Mouse (Mus musculus) kidney, postnatal 10 days (tissue): Measurements from ENCODE around the gene Zbtb8b.
"Not testable (repeated sequence)": the region's sequence is repeated elsewhere in the genome, so short reads cannot be mapped to it uniquely, and the experiment has no call there.

Experiments
- DNase-seq: peaks from one replicate; pipeline ENCODE4 v3.0.0; 2021; ENCODE audit warnings: mixed read lengths

Gene Zbtb8b

DNA sequence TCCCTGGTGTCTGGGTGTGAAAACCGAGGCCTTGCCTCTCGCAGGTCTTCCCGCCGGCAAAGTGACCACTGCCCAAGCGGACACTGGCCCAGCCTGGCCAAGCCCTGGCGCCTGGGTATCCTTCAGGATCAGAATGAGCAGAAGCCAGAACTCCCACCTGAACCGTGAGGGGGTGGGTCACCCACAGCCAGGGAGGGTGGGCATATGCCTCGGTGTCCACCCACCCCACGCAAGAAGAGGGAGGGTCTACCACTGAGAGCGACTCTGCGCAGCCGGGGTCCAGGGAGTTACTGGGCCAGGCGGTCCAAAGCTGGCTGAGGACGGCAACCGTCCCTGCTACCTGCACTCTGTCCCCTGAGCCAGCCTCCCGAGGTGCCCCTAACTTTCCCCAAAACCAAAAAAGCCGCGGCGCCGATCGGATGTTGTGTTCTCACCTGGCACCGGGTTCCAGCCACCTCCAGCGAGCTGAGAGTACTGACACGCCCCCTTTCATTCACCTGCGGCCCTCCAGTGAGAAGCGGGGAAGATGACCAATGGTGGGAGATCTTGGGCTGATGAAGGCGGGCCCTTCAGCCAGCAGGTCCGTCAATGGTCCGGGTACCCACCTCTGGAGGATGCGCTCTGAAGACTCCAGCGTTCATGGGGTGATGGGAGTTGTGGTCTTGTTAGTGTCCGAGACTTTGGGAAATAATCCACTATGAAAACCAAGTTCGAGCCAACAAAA lies at the start of gene Zbtb8b:
TSS of gene Zbtb8b (minus strand) at position 514 of the 724 bp plus-strand sequence.
- DNase-seq = peak; percentile 83

DNA sequence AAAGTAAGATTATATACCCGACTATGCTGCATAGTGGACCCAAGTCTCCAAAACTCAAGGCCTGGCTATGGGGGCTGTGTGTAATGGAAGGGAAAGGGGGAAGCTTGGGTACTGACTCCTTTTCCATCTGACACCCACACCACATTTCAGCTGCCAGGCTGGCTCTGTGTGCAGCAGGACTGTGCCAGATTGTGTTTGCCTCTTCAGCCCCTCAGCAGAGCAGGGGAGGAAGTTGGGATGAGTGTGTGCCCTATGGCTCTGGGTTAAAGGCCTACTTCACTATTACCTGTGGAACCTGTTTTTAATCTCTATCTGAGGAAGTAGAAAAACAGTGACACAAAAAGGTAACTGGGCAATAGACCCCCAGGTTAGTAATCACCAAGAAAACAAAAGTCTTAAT lies 40.4 kb upstream of the Zbtb8b start:
- DNase-seq = no peak

DNA sequence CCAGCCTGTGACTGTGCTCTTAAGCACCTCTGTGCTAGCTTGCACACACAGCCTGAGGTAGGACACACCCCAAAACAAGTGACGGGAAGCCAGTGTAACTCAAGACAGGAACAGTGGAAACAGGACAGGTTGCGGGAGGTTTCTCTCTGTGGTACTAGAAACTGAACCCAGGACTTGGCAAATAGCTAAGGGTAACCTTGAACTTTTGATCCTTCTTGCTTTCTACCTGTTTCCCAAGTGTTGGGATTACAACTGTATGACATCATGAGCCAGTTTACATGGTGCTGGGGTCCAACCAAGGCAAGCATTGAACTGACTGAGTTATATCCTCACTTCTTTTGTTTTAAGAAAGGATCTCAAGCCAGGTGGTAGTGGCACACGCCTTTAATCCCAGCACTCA lies 39.2 kb upstream of the Zbtb8b start:
- DNase-seq = no peak

DNA sequence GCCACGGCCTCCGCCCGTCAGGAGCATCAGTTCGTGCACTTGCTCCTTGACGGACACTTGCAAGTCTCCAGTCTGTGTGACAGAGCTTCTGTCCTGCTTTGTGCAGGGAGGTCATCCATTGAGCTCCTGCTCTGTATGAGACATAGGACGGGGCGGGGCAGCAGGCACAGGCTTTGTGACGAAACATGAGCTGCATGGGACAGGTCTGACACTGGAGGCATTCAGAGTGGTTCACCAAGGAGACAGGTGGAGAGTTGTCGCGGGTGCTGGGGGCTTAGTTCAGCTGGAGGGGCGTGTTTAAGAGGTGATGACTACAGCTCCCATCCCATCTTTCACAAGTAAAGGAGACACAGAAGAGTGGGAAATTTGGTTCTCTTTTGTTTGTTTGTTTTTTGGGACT lies 35.4 kb upstream of the Zbtb8b start:
- DNase-seq = no peak

DNA sequence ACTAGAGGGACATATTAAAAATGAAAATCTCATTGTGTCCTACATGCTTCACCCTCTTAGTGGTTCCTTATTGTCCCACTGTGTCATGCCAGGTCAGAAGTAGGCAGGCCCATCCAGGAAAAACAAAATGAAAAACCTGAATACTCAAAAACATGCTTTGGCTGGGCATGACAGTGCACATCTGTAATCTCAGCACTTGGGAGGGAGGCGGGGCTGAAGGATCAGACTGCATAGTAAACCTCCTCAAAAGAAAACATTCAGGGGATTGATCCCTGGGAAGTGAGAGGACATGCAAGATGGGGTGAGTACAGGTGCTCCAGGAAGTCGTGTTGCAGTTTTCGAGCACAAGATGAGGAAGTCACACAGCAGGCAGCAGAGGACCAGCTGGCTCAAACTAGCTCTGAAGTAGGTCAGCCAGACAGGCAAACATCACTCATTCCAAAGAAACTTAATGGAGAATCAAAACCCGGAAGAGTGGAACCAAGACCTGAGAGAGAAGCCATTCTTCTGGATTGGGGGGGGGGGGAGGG lies 23.7 kb upstream of the Zbtb8b start:
- DNase-seq = no peak

DNA sequence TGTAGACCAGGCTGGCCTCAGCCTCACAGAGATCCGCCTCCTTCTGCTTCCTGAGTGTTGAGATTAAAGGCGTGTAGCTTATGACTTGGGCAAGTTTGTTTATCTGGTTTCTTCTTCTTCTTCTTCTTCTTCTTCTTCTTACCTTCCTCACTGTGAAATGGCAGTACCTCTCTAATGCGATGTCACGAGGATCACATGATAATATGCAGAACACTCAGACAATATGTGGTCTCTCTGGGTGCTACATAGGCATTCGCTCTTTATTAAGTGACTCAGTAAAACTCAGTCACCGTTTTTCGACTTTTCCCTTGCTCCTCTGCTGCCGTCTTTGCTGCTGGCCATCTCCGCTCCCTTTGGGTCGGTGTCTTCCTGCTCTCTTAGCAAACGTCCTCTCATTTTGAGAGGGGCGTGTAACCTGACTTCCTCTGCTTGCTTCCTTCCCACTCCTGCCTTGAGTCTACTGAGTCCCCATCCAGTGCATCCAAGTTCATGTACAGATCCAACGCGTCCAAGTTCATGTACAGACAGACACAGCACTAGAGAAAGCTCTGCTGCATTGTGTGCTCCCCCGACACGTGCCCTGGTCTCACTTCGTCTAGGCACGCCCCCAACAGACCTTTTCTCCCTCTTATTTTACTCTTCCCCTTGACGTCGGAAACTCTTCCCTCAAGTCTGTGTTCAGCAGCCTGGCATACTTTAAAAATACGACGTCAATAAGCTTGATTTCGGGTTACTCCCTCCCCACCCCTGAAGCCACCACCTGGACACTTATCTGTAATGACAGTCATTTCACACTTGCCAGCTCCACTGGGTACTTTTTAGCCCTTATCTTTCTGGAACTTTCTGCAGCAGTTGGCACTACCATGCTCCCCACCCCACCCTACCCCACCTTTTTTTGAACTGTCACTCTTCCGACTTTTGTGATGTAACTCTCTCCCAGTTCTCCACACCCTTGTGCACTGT lies 22.7 kb upstream of the Zbtb8b start:
- no peak for DNase-seq

DNA sequence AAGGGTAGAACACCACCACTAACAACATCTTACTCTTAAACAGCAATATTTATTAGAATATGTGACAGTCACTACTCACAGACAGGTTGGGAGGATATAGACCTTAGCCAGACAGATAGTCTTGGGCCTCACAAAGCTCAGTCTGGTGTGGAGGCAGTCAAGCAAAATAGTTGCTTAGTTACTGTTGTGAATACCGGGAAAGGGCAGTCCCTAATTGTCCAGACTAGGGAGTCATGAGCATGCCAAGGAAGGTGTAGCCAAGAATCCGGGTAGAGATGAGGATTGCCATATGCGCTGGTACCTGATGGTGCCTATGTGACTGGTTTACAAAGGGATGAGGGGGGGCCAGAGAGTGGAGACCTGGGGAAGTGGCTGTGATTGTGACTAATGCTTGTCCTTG lies 21.5 kb upstream of the Zbtb8b start:
- DNase-seq = no peak

DNA sequence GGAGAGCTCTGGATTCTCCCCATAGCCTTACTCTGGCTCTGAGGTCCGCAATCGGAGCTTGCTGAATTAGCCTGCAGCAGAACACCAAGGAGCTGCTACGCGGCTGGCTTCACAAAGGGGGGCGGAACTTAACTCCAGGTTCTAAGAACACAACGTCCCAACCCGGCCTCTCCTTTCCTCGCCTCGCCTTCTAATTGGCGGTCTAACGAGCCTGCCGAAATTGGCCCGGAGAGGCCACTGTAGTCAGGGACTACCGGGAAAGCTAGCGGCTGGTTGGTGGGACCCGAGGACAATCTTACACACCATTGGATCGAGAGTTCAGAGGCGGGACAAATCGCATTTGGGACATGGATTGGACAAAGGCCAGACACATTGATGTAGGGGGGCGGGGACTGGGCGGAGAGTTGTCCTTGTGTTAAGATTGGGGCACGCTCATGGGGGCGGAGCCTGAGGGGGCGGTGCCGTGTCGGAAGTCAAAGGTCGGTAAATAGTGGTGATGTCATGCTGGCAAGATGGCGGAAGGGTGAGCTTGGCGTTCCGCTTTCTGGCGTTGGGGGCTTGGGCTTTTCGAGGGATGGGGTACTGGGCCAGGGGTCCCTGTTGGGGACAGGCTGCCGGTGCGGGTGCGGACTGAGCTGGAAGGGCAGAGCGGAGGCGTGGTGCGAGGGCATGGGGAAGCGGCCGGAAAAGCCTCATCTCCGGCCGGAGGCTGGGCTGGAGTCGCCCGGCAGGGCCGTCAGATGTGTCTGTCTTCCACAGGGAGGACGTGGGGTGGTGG lies 20.7 kb upstream of the Zbtb8b start, which contains the start of gene Bsdc1:
TSS of gene Bsdc1 (plus strand) at position 399 of the 778 bp plus-strand sequence.
- peak; percentile 100 for DNase-seq

DNA sequence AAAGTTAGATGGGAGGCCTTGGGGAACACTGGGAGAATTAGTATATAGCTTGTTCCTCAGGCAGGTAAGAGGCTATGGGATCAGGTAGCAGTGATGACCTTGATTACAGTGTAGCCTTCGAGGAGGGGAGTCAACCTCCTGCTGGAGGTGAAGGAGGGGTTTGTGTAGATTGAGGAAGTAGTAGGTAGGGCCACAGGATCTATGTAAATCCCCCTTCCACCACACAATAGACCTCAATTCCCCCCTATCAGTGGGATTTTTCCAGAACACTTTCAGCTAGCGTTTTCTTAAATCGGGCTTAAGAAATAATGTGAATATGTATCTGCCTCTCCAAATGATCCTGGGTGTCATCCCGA lies 20.2 kb upstream of the Zbtb8b start:
- DNase-seq = no peak

DNA sequence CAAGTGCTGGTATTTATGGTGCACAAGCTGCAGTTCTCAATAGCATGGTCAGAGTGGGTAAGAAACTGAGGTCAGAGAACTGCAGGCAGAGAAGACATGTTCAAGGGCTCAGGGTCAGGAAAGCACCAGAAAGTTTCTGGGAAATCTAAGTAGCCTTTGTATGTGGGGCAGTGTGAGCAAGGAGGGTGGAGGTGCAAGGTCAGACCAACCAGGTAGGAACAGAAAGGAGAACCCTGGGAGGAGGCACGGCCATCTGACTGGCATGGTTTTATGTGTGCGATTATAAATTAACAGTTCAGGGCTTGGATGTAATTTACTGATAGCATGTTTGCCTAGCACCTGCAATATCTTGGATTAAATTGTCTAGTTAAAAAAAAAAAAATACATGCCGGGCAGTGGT lies 19.1 kb upstream of the Zbtb8b start:
- DNase-seq = no peak

DNA sequence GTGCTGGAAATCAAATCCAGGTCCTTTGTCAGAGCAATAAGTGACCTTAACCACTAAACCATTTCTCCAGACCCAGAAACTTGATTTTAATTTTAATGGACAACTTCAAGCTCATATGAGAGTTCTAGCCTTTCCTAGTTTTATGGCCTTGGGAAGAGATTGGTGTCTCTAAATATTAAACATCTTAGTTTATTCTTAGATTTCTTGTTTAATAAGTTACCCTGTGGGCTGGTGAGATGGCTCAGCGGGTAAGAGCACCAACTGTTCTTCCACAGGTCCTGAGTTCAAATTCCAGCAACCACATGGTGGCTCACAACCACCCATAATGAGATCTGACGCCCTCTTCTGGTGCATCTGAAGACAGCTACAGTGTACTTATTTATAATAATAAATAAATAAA lies 16.7 kb upstream of the Zbtb8b start:
- DNase-seq = not testable (repeated sequence)

DNA sequence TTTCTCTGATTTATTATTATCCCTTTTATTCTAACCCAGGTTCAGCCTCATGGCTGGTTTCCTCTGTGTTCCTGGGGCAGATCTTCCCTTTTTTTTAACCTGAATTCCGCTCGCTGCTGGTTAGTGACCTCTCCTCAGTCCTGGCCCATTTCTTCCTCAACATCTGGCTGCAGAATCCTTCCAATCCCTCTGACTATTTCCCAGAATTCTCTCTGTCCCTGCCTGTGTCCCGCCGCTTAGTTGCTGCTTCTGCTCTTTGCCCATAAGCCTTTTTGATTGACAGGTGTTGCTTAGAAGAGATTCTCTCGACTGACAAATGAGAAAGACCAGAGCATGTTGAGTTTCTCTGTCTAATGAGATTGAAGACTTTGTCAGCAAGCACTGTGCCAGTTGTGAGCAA lies 15.5 kb upstream of the Zbtb8b start:
- DNase-seq = no peak

DNA sequence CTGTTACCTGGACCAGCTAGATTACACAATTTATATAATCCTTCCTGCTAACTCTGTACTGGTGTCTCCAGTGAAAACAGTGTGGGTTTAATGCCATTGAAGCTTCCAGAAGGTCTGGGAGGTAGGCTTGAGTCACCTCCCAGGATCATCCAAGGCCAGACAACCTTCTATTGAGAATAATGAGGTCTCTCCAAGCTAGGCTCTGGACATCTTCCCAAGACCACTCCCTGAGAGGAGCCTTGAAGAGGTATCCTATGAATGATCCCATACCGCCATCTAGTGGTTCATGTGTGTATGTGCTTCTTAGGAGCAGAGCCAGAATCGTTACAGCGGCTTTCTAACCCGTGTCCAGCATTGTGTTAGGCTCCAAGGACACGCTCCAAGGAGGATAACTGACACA lies 14.6 kb upstream of the Zbtb8b start:
- DNase-seq = peak; percentile 70

DNA sequence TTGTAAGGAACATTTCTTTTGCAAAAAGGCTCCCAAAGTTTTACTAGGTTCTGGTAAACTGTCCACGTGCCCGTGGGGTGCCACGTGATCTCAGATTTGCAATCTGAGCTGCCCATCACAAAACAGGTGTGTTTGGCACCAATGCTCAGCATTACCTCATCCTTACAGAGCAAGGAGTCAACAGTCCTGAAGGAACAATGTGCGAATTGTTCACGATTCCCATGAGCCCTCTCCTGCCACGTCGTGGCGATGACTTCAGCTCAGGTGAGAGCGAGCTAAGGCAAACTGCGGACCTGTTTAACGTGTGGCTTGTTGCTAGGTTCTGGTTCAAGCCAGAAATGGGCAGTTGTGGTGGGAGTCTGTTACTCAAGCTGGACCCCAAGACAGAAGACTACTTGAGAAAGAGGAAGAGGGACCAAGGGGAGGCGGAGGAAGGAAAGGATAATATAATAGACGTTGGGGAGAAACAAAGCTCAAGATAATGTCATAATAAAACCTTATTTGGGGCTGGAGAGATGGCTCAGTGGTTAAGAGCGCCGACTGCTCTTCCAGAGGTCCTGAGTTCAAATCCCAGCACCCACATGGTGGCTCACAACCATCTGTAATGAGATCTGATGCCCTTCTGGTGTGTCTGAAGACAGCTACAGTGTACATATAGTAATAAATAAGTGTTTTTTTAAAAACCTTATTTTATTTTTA lies 11.0 kb upstream of the Zbtb8b start:
- no peak for DNase-seq

DNA sequence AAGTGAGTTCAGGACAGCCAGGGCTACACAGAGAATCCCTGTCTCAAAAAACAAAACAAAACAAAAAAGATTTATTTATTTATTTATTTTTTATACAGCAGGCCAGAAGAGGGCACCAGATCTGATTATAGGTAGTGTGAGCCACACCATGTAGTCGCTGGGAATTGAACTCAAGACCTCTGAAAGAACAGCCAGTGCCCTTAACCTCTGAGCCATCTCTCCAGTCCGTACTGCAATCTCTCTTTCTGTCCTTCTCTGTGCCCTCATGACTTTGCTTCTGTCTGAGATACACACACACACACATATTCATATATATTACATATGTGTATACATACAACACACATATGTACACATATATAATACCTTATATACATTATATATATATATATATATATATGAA lies 10.2 kb upstream of the Zbtb8b start:
- DNase-seq = no peak

DNA sequence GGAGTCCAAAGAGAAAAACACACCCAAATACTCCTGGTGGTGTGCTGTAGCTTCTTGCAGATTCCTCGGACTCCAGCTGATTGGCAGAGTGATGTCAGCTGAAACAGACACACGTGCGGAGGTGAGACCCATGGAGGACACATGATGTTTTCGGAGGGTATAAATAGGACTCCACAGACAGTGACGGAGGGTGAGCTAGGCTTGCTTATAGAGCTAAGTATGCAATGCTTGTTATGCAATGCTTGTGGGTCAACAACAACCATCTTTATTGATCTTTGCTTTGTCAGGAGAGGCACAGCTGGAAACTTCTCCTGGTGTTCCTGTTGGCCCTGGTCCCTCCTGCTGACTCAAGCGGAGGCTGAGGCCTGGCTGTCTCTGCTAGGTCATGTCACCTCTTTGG lies 8.1 kb upstream of the Zbtb8b start:
- DNase-seq = no peak

DNA sequence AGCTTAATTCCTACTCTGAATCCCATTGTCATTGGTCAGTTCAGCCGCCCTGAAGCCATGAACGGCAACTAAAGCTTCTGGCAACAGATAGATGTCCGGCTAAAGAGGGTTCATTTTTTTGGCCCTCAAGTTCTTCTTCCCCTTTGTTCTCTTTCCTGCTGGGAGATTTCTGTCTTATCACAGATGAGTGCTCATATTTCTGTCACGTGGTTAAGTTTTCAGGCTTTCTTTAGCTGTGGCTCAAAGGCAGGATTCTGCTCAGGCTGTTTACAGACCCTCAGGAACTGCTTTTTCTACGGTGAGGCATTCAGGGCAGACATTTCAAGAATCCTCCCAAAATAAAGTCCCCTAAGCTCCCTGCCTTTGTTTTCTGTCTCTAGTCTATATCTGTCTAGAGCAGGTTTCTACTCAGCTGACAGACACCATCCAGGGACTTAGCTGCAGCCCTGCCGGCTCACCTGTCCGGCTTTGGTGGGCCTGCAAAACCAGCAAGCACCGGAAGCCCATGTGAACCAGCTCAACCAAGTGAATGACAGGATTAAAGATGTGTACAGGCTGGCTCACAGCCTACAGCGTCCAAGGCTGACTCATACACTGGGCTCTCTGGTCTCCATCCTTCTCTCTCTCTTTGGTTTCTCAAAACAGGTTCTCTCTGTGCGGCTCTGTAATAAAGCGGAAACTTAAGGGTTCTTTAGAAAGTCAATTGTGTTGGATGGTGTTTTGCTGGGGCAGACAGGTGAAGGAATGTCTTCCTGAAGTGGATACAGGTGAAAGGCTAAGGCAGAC lies 7.3 kb upstream of the Zbtb8b start:
- DNase-seq = no peak

DNA sequence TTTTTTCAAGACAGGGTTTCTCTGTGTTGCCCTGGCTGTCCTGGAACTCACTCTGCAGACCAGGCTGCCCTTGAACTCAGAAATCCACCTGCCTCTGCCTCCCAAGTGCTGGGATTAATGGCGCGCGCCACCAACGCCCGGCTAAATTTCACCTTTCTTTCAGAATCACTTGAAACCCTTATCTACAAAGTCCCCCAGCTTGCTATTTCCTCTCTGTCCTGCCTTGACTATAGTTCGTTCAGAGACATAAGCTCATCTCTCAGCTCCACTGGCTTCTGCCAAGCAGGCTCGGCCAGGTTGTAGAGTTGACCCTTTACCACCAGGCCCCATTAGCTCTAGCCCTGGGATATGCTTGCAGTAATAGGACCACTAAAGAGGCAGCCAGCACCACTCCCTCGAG lies 6.7 kb upstream of the Zbtb8b start:
- DNase-seq = no peak

DNA sequence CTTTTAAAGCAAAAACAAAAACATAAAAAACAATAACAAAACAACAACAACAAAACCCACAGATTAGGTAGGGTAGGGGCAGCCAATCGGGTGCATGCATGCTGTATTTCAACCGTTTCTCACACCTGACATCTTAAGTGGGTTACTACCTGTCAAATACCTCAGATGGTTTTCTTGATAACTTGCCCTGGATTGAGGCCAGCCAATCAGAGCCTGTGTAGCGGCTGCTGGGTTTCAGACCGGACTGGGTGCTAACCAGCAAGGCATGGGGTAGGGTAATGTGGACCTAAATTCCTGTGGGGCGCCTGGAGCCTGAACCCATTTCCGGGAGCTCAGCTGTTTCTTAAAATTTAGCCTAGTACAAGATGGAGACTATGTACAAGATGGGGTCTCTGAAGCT lies 492 bp upstream of the Zbtb8b start:
- no peak for DNase-seq

DNA sequence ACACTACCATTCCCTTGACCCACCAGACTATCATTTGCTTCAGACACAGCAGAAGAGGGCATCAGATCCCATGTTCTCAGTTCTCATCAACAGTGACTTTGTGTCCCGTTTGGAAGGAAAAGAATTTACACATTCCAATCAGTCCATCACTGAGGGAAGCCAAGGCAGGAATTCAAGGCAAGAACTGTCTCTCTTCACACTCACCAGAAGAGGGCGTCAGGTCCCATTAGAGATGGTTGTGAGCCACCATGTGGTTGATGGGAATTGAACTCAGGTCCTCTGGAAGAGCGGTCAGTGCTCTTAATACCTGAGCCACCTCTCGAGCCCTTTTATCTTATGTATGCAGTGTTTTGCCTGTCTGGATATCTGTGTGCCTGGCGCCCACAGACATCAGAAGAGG lies 22.3 kb downstream of the Zbtb8b start:
- DNase-seq = no peak

DNA sequence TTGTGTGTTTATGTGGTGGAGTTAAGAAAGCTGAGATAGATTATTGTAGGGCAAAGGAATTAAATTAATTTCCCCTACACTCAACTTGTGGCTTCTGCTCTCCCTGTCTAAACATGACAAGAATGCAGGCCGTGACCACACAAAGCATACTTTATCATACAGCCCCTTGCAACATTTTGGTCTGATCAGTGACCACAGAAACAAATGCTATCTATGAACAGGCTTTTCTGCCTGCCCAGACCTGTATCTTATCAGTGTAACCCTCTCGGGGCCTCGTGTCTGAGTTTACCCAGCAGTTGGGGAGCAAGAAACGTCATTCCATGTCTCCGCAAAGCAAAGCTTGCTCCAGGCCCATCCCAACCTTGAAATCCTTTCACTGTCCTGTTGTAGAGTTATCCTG lies 24.2 kb downstream of the Zbtb8b start:
- no peak for DNase-seq

DNA sequence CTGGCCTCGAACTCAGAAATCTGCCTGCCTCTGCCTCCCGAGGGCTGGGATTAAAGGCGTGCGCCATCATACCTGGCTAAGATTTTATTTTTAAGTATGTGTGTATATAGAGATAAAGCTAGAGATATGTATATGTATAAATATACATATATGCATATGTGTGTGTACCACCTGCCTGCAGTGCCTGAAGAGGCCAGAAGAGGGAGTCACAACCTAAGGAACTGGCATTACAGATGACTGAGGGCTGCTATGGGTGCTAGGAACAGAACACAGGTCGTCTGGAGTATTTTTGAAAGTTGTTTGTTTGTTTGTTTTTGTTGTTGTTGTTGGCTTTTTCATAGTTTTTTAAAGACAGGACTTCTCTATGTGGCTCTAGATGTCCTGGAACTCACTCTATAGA lies 24.8 kb downstream of the Zbtb8b start:
- DNase-seq = no peak
